Mouse (Mus musculus): ENCODE measurements at regions not wholly inside any gene's neighbourhood (a gene's known extent, or its start where the extent isn't known, plus 50 kb on each side); places are given as distances from the start of the nearest gene placed in this dataset.

- Histone ChIP-seq H3K27ac (ENCODE audit: low read length) (no peak overlapping the region), H3K9me3 (ENCODE audit: control insufficient read depth, low read depth, low read length) (no peaks in the 10 kb centered on the region; the same call in 1 of the 2 replicates), H3K9ac (replicated peaks; ENCODE audit: low read depth, low read length) (no peak overlapping the region), H3K36me3 (ENCODE audit: control insufficient read depth, insufficient read depth, low read length) (no peaks in the 10 kb centered on the region), H3K4me1 (ENCODE audit: control insufficient read depth, insufficient read depth, low read length) (no peaks in the 10 kb centered on the region), H3K4me2 (replicated peaks; ENCODE audit: low read depth, low read length) (no peak overlapping the region), H3K4me3 (ENCODE audit: low read depth, low read length) (no peak overlapping the region), H3K27me3 (ENCODE audit: control insufficient read depth, insufficient read depth, low read length) (no peaks in the 10 kb centered on the region)
- WGBS, result 89% methylated on average over 3 of the region's 3 CpGs
- no peak for ATAC-seq (ENCODE audit: insufficient number of reproducible peaks, insufficient read depth, low FRiP score, low read depth)
Measured at GRCm38 (mm10) chr8:103919324-103919723, 182.1 kb upstream of the Cdh5 start.

GRCm38 (mm10) chr8:103921621-103922020 lies 179.8 kb upstream of the Cdh5 start:
- Histone ChIP-seq H3K27ac (ENCODE audit: low read length) (no peak overlapping the region), H3K9me3 (ENCODE audit: control insufficient read depth, low read depth, low read length) (no peaks in the 10 kb centered on the region; the same call in 1 of the 2 replicates), H3K4me3 (ENCODE audit: low read depth, low read length) (no peak overlapping the region), H3K9ac (replicated peaks; ENCODE audit: low read depth, low read length) (no peak overlapping the region), H3K27me3 (ENCODE audit: control insufficient read depth, insufficient read depth, low read length) (no peaks in the 10 kb centered on the region), H3K4me2 (replicated peaks; ENCODE audit: low read depth, low read length) (no peak overlapping the region), H3K36me3 (ENCODE audit: control insufficient read depth, insufficient read depth, low read length) (no peaks in the 10 kb centered on the region), H3K4me1 (ENCODE audit: control insufficient read depth, insufficient read depth, low read length) (no peaks in the 10 kb centered on the region)
- no peak for ATAC-seq (ENCODE audit: insufficient number of reproducible peaks, insufficient read depth, low FRiP score, low read depth)
- WGBS, result 93% methylated on average over 4 of the region's 4 CpGs

GRCm38 (mm10) chr8:103922746-103923145 lies 178.7 kb upstream of the Cdh5 start:
- no peak overlapping the region for H3K27ac ChIP-seq (ENCODE audit: low read length)
- no peaks in the 10 kb centered on the region; the same call in 1 of the 2 replicates for H3K9me3 ChIP-seq (ENCODE audit: control insufficient read depth, low read depth, low read length)
- no peaks in the 10 kb centered on the region for H3K4me1 ChIP-seq (ENCODE audit: control insufficient read depth, insufficient read depth, low read length)
- H3K27me3 ChIP-seq (ENCODE audit: control insufficient read depth, insufficient read depth, low read length), result no peaks in the 10 kb centered on the region
- no peak for ATAC-seq (ENCODE audit: insufficient number of reproducible peaks, insufficient read depth, low FRiP score, low read depth)
- 79% methylated on average over 2 of the region's 2 CpGs for WGBS
- no peak overlapping the region for H3K9ac ChIP-seq (replicated peaks; ENCODE audit: low read depth, low read length)
- H3K4me2 ChIP-seq (replicated peaks; ENCODE audit: low read depth, low read length), result no peak overlapping the region
- no peaks in the 10 kb centered on the region for H3K36me3 ChIP-seq (ENCODE audit: control insufficient read depth, insufficient read depth, low read length)
- H3K4me3 ChIP-seq (ENCODE audit: low read depth, low read length), result no peak overlapping the region

- ATAC-seq (ENCODE audit: insufficient number of reproducible peaks, insufficient read depth, low FRiP score, low read depth), result peak; percentile 46; the same call in 1 of the 2 replicates
- Histone ChIP-seq H3K4me3 (ENCODE audit: low read depth, low read length) (no peak overlapping the region), H3K9ac (replicated peaks; ENCODE audit: low read depth, low read length) (no peak overlapping the region), H3K4me2 (replicated peaks; ENCODE audit: low read depth, low read length) (no peak overlapping the region), H3K9me3 (ENCODE audit: control insufficient read depth, low read depth, low read length) (no peaks in the 10 kb centered on the region), H3K4me1 (ENCODE audit: control insufficient read depth, insufficient read depth, low read length) (no peaks in the 10 kb centered on the region), H3K27ac (ENCODE audit: low read length) (no peak overlapping the region), H3K36me3 (ENCODE audit: control insufficient read depth, insufficient read depth, low read length) (no peaks in the 10 kb centered on the region), H3K27me3 (ENCODE audit: control insufficient read depth, insufficient read depth, low read length) (no peaks in the 10 kb centered on the region)
- WGBS, result 41% methylated on average over 1 of the region's 1 CpGs
Measured at GRCm38 (mm10) chr8:103932681-103933080, 168.7 kb upstream of the Cdh5 start.

GRCm38 (mm10) chr8:103936491-103936890 lies 164.9 kb upstream of the Cdh5 start:
- H3K9me3 ChIP-seq (ENCODE audit: control insufficient read depth, low read depth, low read length), result no peaks in the 10 kb centered on the region; the same call in 1 of the 2 replicates
- no peaks in the 10 kb centered on the region for H3K27me3 ChIP-seq (ENCODE audit: control insufficient read depth, insufficient read depth, low read length)
- no peak overlapping the region for H3K4me3 ChIP-seq (ENCODE audit: low read depth, low read length)
- 54% methylated on average over 3 of the region's 3 CpGs for WGBS
- no peak overlapping the region for H3K4me2 ChIP-seq (replicated peaks; ENCODE audit: low read depth, low read length)
- H3K4me1 ChIP-seq (ENCODE audit: control insufficient read depth, insufficient read depth, low read length), result no peaks in the 10 kb centered on the region
- no peak overlapping the region for H3K9ac ChIP-seq (replicated peaks; ENCODE audit: low read depth, low read length)
- H3K27ac ChIP-seq (ENCODE audit: low read length), result no peak overlapping the region
- ATAC-seq (ENCODE audit: insufficient number of reproducible peaks, insufficient read depth, low FRiP score, low read depth), result no peak
- H3K36me3 ChIP-seq (ENCODE audit: control insufficient read depth, insufficient read depth, low read length), result no peaks in the 10 kb centered on the region

GRCm38 (mm10) chr8:103938283-103939230 lies 162.9 kb upstream of the Cdh5 start:
- Histone ChIP-seq H3K4me3 (ENCODE audit: low read depth, low read length) (no peak overlapping the region), H3K4me1 (ENCODE audit: control insufficient read depth, insufficient read depth, low read length) (no peaks in the 10 kb centered on the region), H3K9ac (replicated peaks; ENCODE audit: low read depth, low read length) (no peak overlapping the region), H3K27me3 (ENCODE audit: control insufficient read depth, insufficient read depth, low read length) (no peaks in the 10 kb centered on the region), H3K9me3 (ENCODE audit: control insufficient read depth, low read depth, low read length) (no peaks in the 10 kb centered on the region; the same call in 1 of the 2 replicates), H3K27ac (ENCODE audit: low read length) (no peak overlapping the region), H3K36me3 (ENCODE audit: control insufficient read depth, insufficient read depth, low read length) (no peaks in the 10 kb centered on the region), H3K4me2 (replicated peaks; ENCODE audit: low read depth, low read length) (no peak overlapping the region)
- ATAC-seq (ENCODE audit: insufficient number of reproducible peaks, insufficient read depth, low FRiP score, low read depth), result no peak
- WGBS, result 44% methylated on average over 11 of the region's 11 CpGs

- no peak overlapping the region for H3K27ac ChIP-seq (ENCODE audit: low read length)
- no peaks in the 10 kb centered on the region for H3K36me3 ChIP-seq (ENCODE audit: control insufficient read depth, insufficient read depth, low read length)
- no peak overlapping the region for H3K4me3 ChIP-seq (ENCODE audit: low read depth, low read length)
- no peak overlapping the region for H3K9ac ChIP-seq (replicated peaks; ENCODE audit: low read depth, low read length)
- no peaks in the 10 kb centered on the region for H3K27me3 ChIP-seq (ENCODE audit: control insufficient read depth, insufficient read depth, low read length)
- H3K4me2 ChIP-seq (replicated peaks; ENCODE audit: low read depth, low read length), result no peak overlapping the region
- ATAC-seq (ENCODE audit: insufficient number of reproducible peaks, insufficient read depth, low FRiP score, low read depth), result no peak
- no peaks in the 10 kb centered on the region; the same call in 1 of the 2 replicates for H3K9me3 ChIP-seq (ENCODE audit: control insufficient read depth, low read depth, low read length)
- WGBS, result 92% methylated on average over 6 of the region's 6 CpGs
- H3K4me1 ChIP-seq (ENCODE audit: control insufficient read depth, insufficient read depth, low read length), result no peaks in the 10 kb centered on the region
Measured at GRCm38 (mm10) chr8:103940958-103941532, 160.4 kb upstream of the Cdh5 start.

- H3K4me3 ChIP-seq (ENCODE audit: low read depth, low read length), result no peak overlapping the region
- no peak overlapping the region for H3K9ac ChIP-seq (replicated peaks; ENCODE audit: low read depth, low read length)
- no peaks in the 10 kb centered on the region for H3K9me3 ChIP-seq (ENCODE audit: control insufficient read depth, low read depth, low read length)
- ATAC-seq (ENCODE audit: insufficient number of reproducible peaks, insufficient read depth, low FRiP score, low read depth), result no peak
- H3K36me3 ChIP-seq (ENCODE audit: control insufficient read depth, insufficient read depth, low read length), result no peaks in the 10 kb centered on the region
- H3K27ac ChIP-seq (ENCODE audit: low read length), result no peak overlapping the region
- 79% methylated on average over 5 of the region's 5 CpGs for WGBS
- no peak overlapping the region for H3K4me2 ChIP-seq (replicated peaks; ENCODE audit: low read depth, low read length)
- H3K4me1 ChIP-seq (ENCODE audit: control insufficient read depth, insufficient read depth, low read length), result no peaks in the 10 kb centered on the region
- no peaks in the 10 kb centered on the region for H3K27me3 ChIP-seq (ENCODE audit: control insufficient read depth, insufficient read depth, low read length)
Measured at GRCm38 (mm10) chr8:103948474-103948873, 153.0 kb upstream of the Cdh5 start.
